Mouse (Mus musculus) naive thymus-derived CD4-positive, alpha-beta T cell, adult 2 months (primary cell): Measurements from ENCODE around the gene Gemin4.

Experiments
- DNase-seq: peaks from one replicate; pipeline ENCODE4 v3.0.0-alpha.2; 2011; ENCODE audit warnings: low read depth

The Gemin4 gene

GRCm38 (mm10) chr11:76217390-76217800, at the start of gene Gemin4, which contains the start of gene Dbil5:
Gene Gemin4, minus strand, starts transcription at chr11:76217664.
Gene Dbil5, plus strand, starts transcription at chr11:76217608.
- peak; percentile 100 for DNase-seq

- no peak for DNase-seq
Observed at GRCm38 (mm10) chr11:76262611-76263351, 45.3 kb upstream of the Gemin4 start.

GRCm38 (mm10) chr11:76261224-76261623, 43.8 kb upstream of the Gemin4 start:
- peak; percentile 62 for DNase-seq

GRCm38 (mm10) chr11:76260208-76261050, 43.0 kb upstream of the Gemin4 start:
- no peak for DNase-seq

GRCm38 (mm10) chr11:76258511-76258910, 41.0 kb upstream of the Gemin4 start:
- no peak for DNase-seq

- no peak for DNase-seq
Observed at GRCm38 (mm10) chr11:76257386-76257785, 39.9 kb upstream of the Gemin4 start.

- no peak for DNase-seq
Observed at GRCm38 (mm10) chr11:76256129-76256528, 38.7 kb upstream of the Gemin4 start.

GRCm38 (mm10) chr11:76255431-76256001, 38.1 kb upstream of the Gemin4 start:
- DNase-seq: no peak

- no peak for DNase-seq
Observed at GRCm38 (mm10) chr11:76253918-76254264, 36.4 kb upstream of the Gemin4 start.

GRCm38 (mm10) chr11:76253145-76253917, 35.9 kb upstream of the Gemin4 start:
- DNase-seq: peak; percentile 89

GRCm38 (mm10) chr11:76252036-76252435, 34.6 kb upstream of the Gemin4 start:
- DNase-seq: no peak

GRCm38 (mm10) chr11:76247239-76247638, 29.8 kb upstream of the Gemin4 start:
- DNase-seq: no peak

- no peak for DNase-seq
Observed at GRCm38 (mm10) chr11:76246439-76246838, 29.0 kb upstream of the Gemin4 start.

- no peak for DNase-seq
Observed at GRCm38 (mm10) chr11:76243811-76244546, 26.5 kb upstream of the Gemin4 start.

GRCm38 (mm10) chr11:76242901-76243810, 25.7 kb upstream of the Gemin4 start, which contains the start of the genes Mrm3 and Glod4:
Gene Mrm3, plus strand, starts transcription at chr11:76243715.
Gene Glod4, minus strand, starts transcription at chr11:76243725.
- DNase-seq: peak; percentile 86

- DNase-seq: no peak
Observed at GRCm38 (mm10) chr11:76239750-76240149, 22.3 kb upstream of the Gemin4 start.

GRCm38 (mm10) chr11:76236136-76236535, 18.7 kb upstream of the Gemin4 start:
- no peak for DNase-seq

GRCm38 (mm10) chr11:76225051-76225450, 7.6 kb upstream of the Gemin4 start:
- DNase-seq: no peak

- no peak for DNase-seq
Observed at GRCm38 (mm10) chr11:76224631-76225030, 7.2 kb upstream of the Gemin4 start.
